Mouse (Mus musculus): ENCODE measurements around the gene Dvl2. TPM values are rescaled to one million over a fixed set of nuclear protein-coding genes. Genes with fewer than 3 reads are reported as not detected.

Gene Dvl2
- total RNA-seq, 1 experiment: 47.4 TPM

GRCm38 (mm10) chr11:70026689-70027088, 26.3 kb downstream of the Dvl2 start:
- Histone ChIP-seq H3K36me3 (ENCODE audit: control insufficient read depth, insufficient read depth, low read length, poor library complexity, severe bottlenecking) (peaks cover 8% of the 10 kb centered on the region; the same call in 1 of the 2 replicates), H3K27ac (ENCODE audit: insufficient read depth, low read depth, low read length, poor library complexity, severe bottlenecking) (no peak overlapping the region), H3K4me3 (ENCODE audit: insufficient read depth in 1 of 2, low read depth in 1 of 2, low read length in 2 of 2, poor library complexity in 1 of 2, severe bottlenecking in 1 of 2) (peak overlapping the region; percentile 17 to 32; a peak in 2 of 4 replicates), H3K9me3 (ENCODE audit: control insufficient read depth, insufficient read depth, low read depth, low read length) (no peaks in the 10 kb centered on the region), H3K9ac (ENCODE audit: insufficient read depth, low read depth, low read length, poor library complexity, severe bottlenecking) (peak overlapping the region; percentile 14; the same call in 1 of the 2 replicates), H3K4me1 (ENCODE audit: control insufficient read depth in 2 of 2, insufficient read depth in 2 of 2, low read length in 2 of 2, poor library complexity in 1 of 2) (peaks cover 0 to 11% of the 10 kb centered on the region in 2 experiments; a peak in 2 of 4 replicates)
- peak; percentile 72 for DNase-seq (ENCODE audit: low read depth, low spot score)
- in situ Hi-C loops (cut with MboI; ENCODE audit: low sequenced_read_pairs in 2 of 2, unreplicated experiment in 2 of 2): no loop called here
- TF ChIP-seq ZNF384 (IDR thresholded peaks at IDR 0.05; ENCODE audit: low read depth, low read length) (no peak), CHD2 (IDR thresholded peaks at IDR 0.05; ENCODE audit: low read depth, low read length) (no peak), HCFC1 (IDR thresholded peaks at IDR 0.05; ENCODE audit: borderline replicate concordance, insufficient read depth, low read length) (no peak), MAFK (IDR thresholded peaks at IDR 0.05; ENCODE audit: insufficient read depth, low read depth, low read length) (no peak), ZC3H11A (IDR thresholded peaks at IDR 0.05; ENCODE audit: borderline replicate concordance, low read depth, low read length) (no peak)

- DNase-seq (ENCODE audit: low read depth, low spot score): no peak
- H3K4me1 ChIP-seq (ENCODE audit: control insufficient read depth in 2 of 2, insufficient read depth in 2 of 2, low read length in 2 of 2, poor library complexity in 1 of 2): peaks cover 0 to 11% of the 10 kb centered on the region in 2 experiments; a peak in 2 of 4 replicates
- H3K27ac ChIP-seq (ENCODE audit: insufficient read depth, low read depth, low read length, poor library complexity, severe bottlenecking): no peak overlapping the region
- TF ChIP-seq ZC3H11A (IDR thresholded peaks at IDR 0.05; ENCODE audit: borderline replicate concordance, low read depth, low read length) (no peak), MAFK (IDR thresholded peaks at IDR 0.05; ENCODE audit: insufficient read depth, low read depth, low read length) (no peak), HCFC1 (IDR thresholded peaks at IDR 0.05; ENCODE audit: borderline replicate concordance, insufficient read depth, low read length) (no peak), ZNF384 (IDR thresholded peaks at IDR 0.05; ENCODE audit: low read depth, low read length) (no peak), CHD2 (IDR thresholded peaks at IDR 0.05; ENCODE audit: low read depth, low read length) (no peak)
- H3K36me3 ChIP-seq (ENCODE audit: control insufficient read depth, insufficient read depth, low read length, poor library complexity, severe bottlenecking): peaks cover 8% of the 10 kb centered on the region; the same call in 1 of the 2 replicates
- no peaks in the 10 kb centered on the region for H3K9me3 ChIP-seq (ENCODE audit: control insufficient read depth, insufficient read depth, low read depth, low read length)
- no peak overlapping the region for H3K4me3 ChIP-seq (ENCODE audit: insufficient read depth in 1 of 2, low read depth in 1 of 2, low read length in 2 of 2, poor library complexity in 1 of 2, severe bottlenecking in 1 of 2)
- H3K9ac ChIP-seq (ENCODE audit: insufficient read depth, low read depth, low read length, poor library complexity, severe bottlenecking): no peak overlapping the region
- in situ Hi-C loops (cut with MboI; ENCODE audit: low sequenced_read_pairs in 2 of 2, unreplicated experiment in 2 of 2): no loop called here
These were observed 27.0 kb downstream of the Dvl2 start for GRCm38 (mm10) chr11:70027397-70027796.

GRCm38 (mm10) chr11:70028401-70029129, 28.2 kb downstream of the Dvl2 start:
- Histone ChIP-seq H3K4me3 (ENCODE audit: insufficient read depth in 1 of 2, low read depth in 1 of 2, low read length in 2 of 2, poor library complexity in 1 of 2, severe bottlenecking in 1 of 2) (peak overlapping the region in 1 of 2 experiments; percentile 28; a peak in 1 of 4 replicates), H3K27ac (ENCODE audit: insufficient read depth, low read depth, low read length, poor library complexity, severe bottlenecking) (no peak overlapping the region), H3K36me3 (ENCODE audit: control insufficient read depth, insufficient read depth, low read length, poor library complexity, severe bottlenecking) (peaks cover 8% of the 10 kb centered on the region; the same call in 1 of the 2 replicates), H3K4me1 (ENCODE audit: control insufficient read depth in 2 of 2, insufficient read depth in 2 of 2, low read length in 2 of 2, poor library complexity in 1 of 2) (peaks cover 0 to 11% of the 10 kb centered on the region in 2 experiments; a peak in 2 of 4 replicates), H3K9me3 (ENCODE audit: control insufficient read depth, insufficient read depth, low read depth, low read length) (no peaks in the 10 kb centered on the region), H3K9ac (ENCODE audit: insufficient read depth, low read depth, low read length, poor library complexity, severe bottlenecking) (0 out of 2 replicates have a peak overlapping the region, but pooled peaks have one; percentile 22)
- no peak for TF ChIP-seq ZNF384 (IDR thresholded peaks at IDR 0.05; ENCODE audit: low read depth, low read length)
- no peak for TF ChIP-seq HCFC1 (IDR thresholded peaks at IDR 0.05; ENCODE audit: borderline replicate concordance, insufficient read depth, low read length)
- TF ChIP-seq MAFK (IDR thresholded peaks at IDR 0.05; ENCODE audit: insufficient read depth, low read depth, low read length): no peak
- TF ChIP-seq ZC3H11A (IDR thresholded peaks at IDR 0.05; ENCODE audit: borderline replicate concordance, low read depth, low read length): no peak
- no peak for TF ChIP-seq CHD2 (IDR thresholded peaks at IDR 0.05; ENCODE audit: low read depth, low read length)
- in situ Hi-C loops (cut with MboI; ENCODE audit: low sequenced_read_pairs in 2 of 2, unreplicated experiment in 2 of 2): no loop called here
- no peak for DNase-seq (ENCODE audit: low read depth, low spot score)

GRCm38 (mm10) chr11:70029130-70029801, 28.9 kb downstream of the Dvl2 start:
- peaks cover 8% of the 10 kb centered on the region; the same call in 1 of the 2 replicates for H3K36me3 ChIP-seq (ENCODE audit: control insufficient read depth, insufficient read depth, low read length, poor library complexity, severe bottlenecking)
- in situ Hi-C loops (cut with MboI; ENCODE audit: low sequenced_read_pairs in 2 of 2, unreplicated experiment in 2 of 2): no loop called here
- DNase-seq (ENCODE audit: low read depth, low spot score): peak; percentile 99
- H3K4me1 ChIP-seq (ENCODE audit: control insufficient read depth in 2 of 2, insufficient read depth in 2 of 2, low read length in 2 of 2, poor library complexity in 1 of 2): peaks cover 0 to 11% of the 10 kb centered on the region in 2 experiments; a peak in 2 of 4 replicates
- no peak overlapping the region for H3K27ac ChIP-seq (ENCODE audit: insufficient read depth, low read depth, low read length, poor library complexity, severe bottlenecking)
- H3K9ac ChIP-seq (ENCODE audit: insufficient read depth, low read depth, low read length, poor library complexity, severe bottlenecking): no peak overlapping the region
- peak overlapping the region; percentile 9 to 36; a peak in 3 of 4 replicates for H3K4me3 ChIP-seq (ENCODE audit: insufficient read depth in 1 of 2, low read depth in 1 of 2, low read length in 2 of 2, poor library complexity in 1 of 2, severe bottlenecking in 1 of 2)
- TF ChIP-seq ZNF384 (IDR thresholded peaks at IDR 0.05; ENCODE audit: low read depth, low read length): no peak
- TF ChIP-seq CHD2 (IDR thresholded peaks at IDR 0.05; ENCODE audit: low read depth, low read length): no peak
- TF ChIP-seq ZC3H11A (IDR thresholded peaks at IDR 0.05; ENCODE audit: borderline replicate concordance, low read depth, low read length): no peak
- H3K9me3 ChIP-seq (ENCODE audit: control insufficient read depth, insufficient read depth, low read depth, low read length): no peaks in the 10 kb centered on the region

Measured in ES-E14 (cell line).